Mouse (Mus musculus) stomach, embryonic 16.5 days (tissue): ENCODE measurements around the gene Cct4. TPM values are rescaled to one million over a fixed set of nuclear protein-coding genes. Genes with fewer than 3 reads are reported as not detected.

ENCODE experiments used
- ATAC-seq: fragments of 200-750 bp; cut with Nextera tagmentation; 2 replicates; pipeline ENCODE4 v1.8.0; 2017; ENCODE audit warnings: moderate number of reproducible peaks, moderate TSS enrichment; ENCODE audit not compliant: insufficient read depth, low FRiP score
- H3K27ac ChIP-seq: fragments of 300-500 bp; sonication (generic); 2 replicates; pipeline ENCODE4 v1.5.1; 2014; ENCODE audit warnings: low read length
- H3K27me3 ChIP-seq: fragments of 300-500 bp; sonication (generic); 2 replicates; pipeline ENCODE4 v1.6.1; 2014; ENCODE audit warnings: low read length, control low read depth, mixed read lengths; ENCODE audit not compliant: control insufficient read depth, insufficient read depth
- H3K36me3 ChIP-seq: fragments of 300-500 bp; sonication (generic); 2 replicates; pipeline ENCODE4 v1.6.1; 2014; ENCODE audit warnings: low read length; ENCODE audit not compliant: control insufficient read depth, insufficient read depth
- H3K4me1 ChIP-seq: fragments of 300-500 bp; sonication (generic); 2 replicates; pipeline ENCODE4 v1.6.1; 2014; ENCODE audit warnings: low read length, control low read depth, mixed read lengths; ENCODE audit not compliant: control insufficient read depth, insufficient read depth
- H3K4me2 ChIP-seq: fragments of 300-500 bp; sonication (generic); 2 replicates; pipeline ENCODE4 v1.6.1; 2014; ENCODE audit warnings: low read depth, low read length, mixed read lengths
- H3K4me3 ChIP-seq: fragments of 300-500 bp; sonication (generic); replicated peaks from 2 replicates; pipeline ENCODE4 v1.5.1; 2014; ENCODE audit warnings: mild to moderate bottlenecking, low read length
- H3K9ac ChIP-seq: fragments of 300-500 bp; sonication (generic); 2 replicates; pipeline ENCODE4 v1.6.1; 2014; ENCODE audit warnings: low read length
- H3K9me3 ChIP-seq: fragments of 300-500 bp; sonication (generic); replicated peaks from 2 replicates; pipeline ENCODE4 v1.6.1; 2016; ENCODE audit warnings: low read length, control low read depth; ENCODE audit not compliant: control insufficient read depth
- WGBS: fragments of 180-500 bp; shearing (Covaris S2); extraction: QIAGEN DNeasy Blood & Tissue Kit; methylation state at CpG from one replicate; pipeline ENCODE4 v1.1.7; 2014; 5-methylcytosine and 5-hydroxymethylcytosine counted together
- polyA plus RNA-seq: library from polyadenylated mRNA; unstranded; fragments of >200 nt; fragmentation: Nextera tagmentation; extraction: Ambion mirVana; gene quantifications from 2 replicates; pipeline ENCODE4 v1.2.1, GENCODE M21; 2015

The Cct4 gene
- polyA plus RNA-seq, 1 experiment from 2014 or later: 230 TPM

GRCm38 (mm10) chr11:22994271-22994670, 4.0 kb downstream of the Cct4 start:
- 85% methylated on average over 2 of the region's 2 CpGs for WGBS

GRCm38 (mm10) chr11:22995461-22995860, 5.1 kb downstream of the Cct4 start:
- 93% methylated on average over 4 of the region's 4 CpGs for WGBS
- H3K9ac ChIP-seq: no peak overlapping the region

More at GRCm38 (mm10) chr11:22994271-22994670, 4.0 kb downstream of the Cct4 start:
- ATAC-seq: no peak
- Histone ChIP-seq H3K36me3 (peaks cover 18% of the 10 kb centered on the region), H3K27me3 (no peaks in the 10 kb centered on the region), H3K9me3 (no peaks in the 10 kb centered on the region), H3K27ac (no peak overlapping the region), H3K4me2 (no peak overlapping the region), H3K4me3 (no peak overlapping the region), H3K4me1 (peaks cover 11% of the 10 kb centered on the region; the same call in 1 of the 2 replicates), H3K9ac (no peak overlapping the region)

GRCm38 (mm10) chr11:22998308-22998707, 8.0 kb downstream of the Cct4 start:
- Histone ChIP-seq H3K9ac (no peak overlapping the region), H3K27me3 (no peaks in the 10 kb centered on the region)

More at GRCm38 (mm10) chr11:22995461-22995860, 5.1 kb downstream of the Cct4 start:
- no peaks in the 10 kb centered on the region for H3K27me3 ChIP-seq
- ATAC-seq: no peak
- H3K4me3 ChIP-seq: no peak overlapping the region
- H3K36me3 ChIP-seq: peaks cover 30% of the 10 kb centered on the region
- no peak overlapping the region for H3K27ac ChIP-seq
- no peak overlapping the region for H3K4me2 ChIP-seq
- peaks cover 6% of the 10 kb centered on the region; the same call in 1 of the 2 replicates for H3K4me1 ChIP-seq
- H3K9me3 ChIP-seq: no peaks in the 10 kb centered on the region

GRCm38 (mm10) chr11:23005276-23005675, 15.0 kb downstream of the Cct4 start:
- WGBS: 95% methylated on average over 1 of the region's 1 CpGs
- no peak overlapping the region for H3K4me3 ChIP-seq

More at GRCm38 (mm10) chr11:22998308-22998707, 8.0 kb downstream of the Cct4 start:
- H3K27ac ChIP-seq: no peak overlapping the region
- H3K36me3 ChIP-seq: peaks cover 38% of the 10 kb centered on the region
- 68% methylated on average over 1 of the region's 1 CpGs for WGBS
- H3K4me1 ChIP-seq: no peaks in the 10 kb centered on the region
- H3K4me2 ChIP-seq: no peak overlapping the region
- no peaks in the 10 kb centered on the region for H3K9me3 ChIP-seq
- ATAC-seq: no peak
- H3K4me3 ChIP-seq: no peak overlapping the region

GRCm38 (mm10) chr11:23007166-23007480, 16.8 kb downstream of the Cct4 start:
- no peaks in the 10 kb centered on the region for H3K27me3 ChIP-seq
- peak overlapping the region; percentile 68 for H3K4me3 ChIP-seq
- H3K9ac ChIP-seq: peak overlapping the region; percentile 60
- peak overlapping the region; percentile 88 for H3K4me2 ChIP-seq
- ATAC-seq: no peak
- H3K36me3 ChIP-seq: peaks cover 10% of the 10 kb centered on the region; the same call in 1 of the 2 replicates
- WGBS: 2% methylated on average over 6 of the region's 6 CpGs
- 0 out of 2 replicates have a peak, but pooled peaks cover 5% of the 10 kb centered on the region for H3K4me1 ChIP-seq
- H3K9me3 ChIP-seq: no peaks in the 10 kb centered on the region
- H3K27ac ChIP-seq: peak overlapping the region; percentile 42; the same call in 1 of the 2 replicates

More at GRCm38 (mm10) chr11:23005276-23005675, 15.0 kb downstream of the Cct4 start:
- H3K9me3 ChIP-seq: no peaks in the 10 kb centered on the region
- H3K4me2 ChIP-seq: no peak overlapping the region
- H3K9ac ChIP-seq: no peak overlapping the region
- peaks cover 14% of the 10 kb centered on the region; the same call in 1 of the 2 replicates for H3K36me3 ChIP-seq
- 0 out of 2 replicates have a peak, but pooled peaks cover 5% of the 10 kb centered on the region for H3K4me1 ChIP-seq
- H3K27me3 ChIP-seq: no peaks in the 10 kb centered on the region
- no peak overlapping the region for H3K27ac ChIP-seq
- ATAC-seq: no peak

GRCm38 (mm10) chr11:23007481-23008180, 17.3 kb downstream of the Cct4 start, which contains the start of gene Fam161a:
Fam161a (plus strand) TSS chr11:23007531.
- ATAC-seq: peak; percentile 94
- peaks cover 5% of the 10 kb centered on the region; the same call in 1 of the 2 replicates for H3K36me3 ChIP-seq

GRCm38 (mm10) chr11:23008181-23008823, 18.0 kb downstream of the Cct4 start:
- Histone ChIP-seq H3K4me3 (peak overlapping the region; percentile 68), H3K36me3 (peaks cover 4% of the 10 kb centered on the region; the same call in 1 of the 2 replicates), H3K9me3 (no peaks in the 10 kb centered on the region), H3K9ac (peak overlapping the region; percentile 76), H3K27me3 (no peaks in the 10 kb centered on the region), H3K4me1 (0 out of 2 replicates have a peak, but pooled peaks cover 5% of the 10 kb centered on the region), H3K4me2 (peak overlapping the region; percentile 88), H3K27ac (peak overlapping the region; percentile 89)
- ATAC-seq: peak; percentile 92
- WGBS: under 1% methylated on average over 40 of the region's 40 CpGs

More at GRCm38 (mm10) chr11:23007481-23008180, 17.3 kb downstream of the Cct4 start, which contains the start of gene Fam161a:
- Histone ChIP-seq H3K4me1 (0 out of 2 replicates have a peak, but pooled peaks cover 5% of the 10 kb centered on the region), H3K9ac (peak within 1 kb of the TSS; percentile 76), H3K4me3 (peak within 1 kb of the TSS; percentile 68), H3K4me2 (peak within 1 kb of the TSS; percentile 88), H3K9me3 (no peaks in the 10 kb centered on the region), H3K27ac (peak within 1 kb of the TSS; percentile 89), H3K27me3 (no peaks in the 10 kb centered on the region)
- WGBS: under 1% methylated on average over 22 of the region's 22 CpGs

- no peak overlapping the region for H3K27ac ChIP-seq
- WGBS: 11% methylated on average over 4 of the region's 4 CpGs
- H3K36me3 ChIP-seq: peaks cover 4% of the 10 kb centered on the region; the same call in 1 of the 2 replicates
Observed at GRCm38 (mm10) chr11:23008824-23009200, 18.5 kb downstream of the Cct4 start.

GRCm38 (mm10) chr11:23013096-23013495, 22.8 kb downstream of the Cct4 start:
- no peak overlapping the region for H3K9ac ChIP-seq
- H3K4me3 ChIP-seq: no peak overlapping the region
- no peak for ATAC-seq
- no peaks in the 10 kb centered on the region for H3K4me1 ChIP-seq
- H3K9me3 ChIP-seq: no peaks in the 10 kb centered on the region
- no peaks in the 10 kb centered on the region for H3K36me3 ChIP-seq
- peak overlapping the region; percentile 40; the same call in 1 of the 2 replicates for H3K27ac ChIP-seq
- H3K27me3 ChIP-seq: no peaks in the 10 kb centered on the region
- 53% methylated on average over 1 of the region's 1 CpGs for WGBS
- H3K4me2 ChIP-seq: no peak overlapping the region

More at GRCm38 (mm10) chr11:23008824-23009200, 18.5 kb downstream of the Cct4 start:
- peak overlapping the region; percentile 76; the same call in 1 of the 2 replicates for H3K9ac ChIP-seq
- H3K4me2 ChIP-seq: peak overlapping the region; percentile 88
- ATAC-seq: no peak
- no peaks in the 10 kb centered on the region for H3K27me3 ChIP-seq
- 0 out of 2 replicates have a peak, but pooled peaks cover 5% of the 10 kb centered on the region for H3K4me1 ChIP-seq
- H3K9me3 ChIP-seq: no peaks in the 10 kb centered on the region
- H3K4me3 ChIP-seq: peak overlapping the region; percentile 68
